Mouse (Mus musculus) bone marrow macrophage, adult 2 months (primary cell): Measurements from ENCODE around the gene 4930558K02Rik. TPM values are rescaled to one million over a fixed set of nuclear protein-coding genes. Genes with fewer than 3 reads are reported as not detected.
A peak's percentile ranks its signal among the peaks of the same experiment; 100 is the strongest.

ENCODE experiments used
- H3K27ac ChIP-seq: 2 replicates; pipeline ENCODE4 v1.5.1; 2012; ENCODE audit warnings: low read depth, low read length; ENCODE audit not compliant: insufficient read depth
- H3K4me1 ChIP-seq: 2 replicates; pipeline ENCODE4 v1.6.1; 2012; ENCODE audit warnings: low read length; ENCODE audit not compliant: control insufficient read depth, insufficient read depth
- H3K4me3 ChIP-seq: 2 replicates; pipeline ENCODE4 v1.5.1; 2012; ENCODE audit warnings: mild to moderate bottlenecking, low read length, moderate library complexity; ENCODE audit not compliant: insufficient read depth
- CTCF ChIP-seq: IDR thresholded peaks from 2 replicates; pipeline ENCODE4 v1.5.1; 2012; ENCODE audit warnings: low read depth, mild to moderate bottlenecking, low read length, moderate library complexity
- POLR2A ChIP-seq: IDR thresholded peaks from 2 replicates; pipeline ENCODE4 v1.6.1; 2012; ENCODE audit warnings: mild to moderate bottlenecking, low read depth, low read length, borderline replicate concordance
- polyA plus RNA-seq: library from polyadenylated mRNA; stranded (reverse); fragments of >200 nt; gene quantifications from 2 replicates; pipeline ENCODE4 v1.2.4, GENCODE M21; 2012; ENCODE audit not compliant: missing spikeins, insufficient read depth, insufficient read length

The 4930558K02Rik gene
- polyA plus RNA-seq, 1 experiment, result not detected

GRCm38 (mm10) chr1:161999338-161999737, 19.9 kb upstream of the 4930558K02Rik start:
- TF ChIP-seq POLR2A, result no peak
- H3K4me3 ChIP-seq, result peak overlapping the region; percentile 30
- peaks cover 37% of the 10 kb centered on the region for H3K4me1 ChIP-seq
- H3K27ac ChIP-seq, result peak overlapping the region; percentile 99

GRCm38 (mm10) chr1:161998781-161999180, 19.3 kb upstream of the 4930558K02Rik start:
- no peak for TF ChIP-seq CTCF
- TF ChIP-seq POLR2A, result no peak
- peak overlapping the region; percentile 99 for H3K27ac ChIP-seq
- peaks cover 31% of the 10 kb centered on the region for H3K4me1 ChIP-seq
- peak overlapping the region; percentile 30 for H3K4me3 ChIP-seq

GRCm38 (mm10) chr1:161992389-161992788, 13.0 kb upstream of the 4930558K02Rik start:
- TF ChIP-seq CTCF (no peak), POLR2A (no peak)

GRCm38 (mm10) chr1:161991846-161992245, 12.4 kb upstream of the 4930558K02Rik start:
- no peak overlapping the region for H3K4me3 ChIP-seq
- peaks cover 9% of the 10 kb centered on the region for H3K4me1 ChIP-seq
- H3K27ac ChIP-seq, result no peak overlapping the region
- no peak for TF ChIP-seq POLR2A
- no peak for TF ChIP-seq CTCF

More at GRCm38 (mm10) chr1:161992389-161992788, 13.0 kb upstream of the 4930558K02Rik start:
- Histone ChIP-seq H3K4me3 (no peak overlapping the region), H3K27ac (no peak overlapping the region), H3K4me1 (peaks cover 11% of the 10 kb centered on the region)

GRCm38 (mm10) chr1:161990684-161991578, 11.5 kb upstream of the 4930558K02Rik start:
- Histone ChIP-seq H3K27ac (no peak overlapping the region), H3K4me3 (no peak overlapping the region), H3K4me1 (peaks cover 8% of the 10 kb centered on the region)
- TF ChIP-seq POLR2A (no peak), CTCF (no peak)

- Histone ChIP-seq H3K4me1 (no peaks in the 10 kb centered on the region), H3K27ac (no peak overlapping the region), H3K4me3 (no peak overlapping the region)
- TF ChIP-seq CTCF (no peak), POLR2A (no peak)
Measured at GRCm38 (mm10) chr1:161983979-161984566, 4.6 kb upstream of the 4930558K02Rik start.

GRCm38 (mm10) chr1:161983451-161983850, 4.0 kb upstream of the 4930558K02Rik start:
- Histone ChIP-seq H3K4me1 (no peaks in the 10 kb centered on the region), H3K27ac (no peak overlapping the region), H3K4me3 (no peak overlapping the region)
- TF ChIP-seq POLR2A (no peak), CTCF (no peak)

- Histone ChIP-seq H3K4me3 (no peak overlapping the region), H3K27ac (no peak overlapping the region), H3K4me1 (peaks cover 5% of the 10 kb centered on the region)
- TF ChIP-seq CTCF, result no peak
- TF ChIP-seq POLR2A, result no peak
Measured at GRCm38 (mm10) chr1:161980626-161981298, 1.3 kb upstream of the 4930558K02Rik start.

- no peak for TF ChIP-seq CTCF
- TF ChIP-seq POLR2A, result no peak
- Histone ChIP-seq H3K27ac (no peak overlapping the region), H3K4me1 (peaks cover 8% of the 10 kb centered on the region), H3K4me3 (no peak overlapping the region)
Measured at GRCm38 (mm10) chr1:161980046-161980445, 610 bp upstream of the 4930558K02Rik start.

- peaks cover 20% of the 10 kb centered on the region for H3K4me1 ChIP-seq
- no peak overlapping the region for H3K27ac ChIP-seq
- no peak for TF ChIP-seq CTCF
- H3K4me3 ChIP-seq, result no peak overlapping the region
Measured at GRCm38 (mm10) chr1:161978173-161978700, 1.2 kb downstream of the 4930558K02Rik start.

- Histone ChIP-seq H3K4me3 (no peak overlapping the region), H3K4me1 (peaks cover 20% of the 10 kb centered on the region), H3K27ac (no peak overlapping the region)
- TF ChIP-seq POLR2A (no peak), CTCF (no peak)
Measured at GRCm38 (mm10) chr1:161977331-161977730, 2.1 kb downstream of the 4930558K02Rik start.
